Mouse (Mus musculus): ENCODE measurements at regions not wholly inside any gene's neighbourhood (a gene's known extent, or its start where the extent isn't known, plus 50 kb on each side); places are given as distances from the start of the nearest gene placed in this dataset.
A peak's percentile ranks its signal among the peaks of the same experiment; 100 is the strongest.
"Not testable (repeated sequence)": the region's sequence is repeated elsewhere in the genome, so short reads cannot be mapped to it uniquely, and the experiment has no call there.

DNA sequence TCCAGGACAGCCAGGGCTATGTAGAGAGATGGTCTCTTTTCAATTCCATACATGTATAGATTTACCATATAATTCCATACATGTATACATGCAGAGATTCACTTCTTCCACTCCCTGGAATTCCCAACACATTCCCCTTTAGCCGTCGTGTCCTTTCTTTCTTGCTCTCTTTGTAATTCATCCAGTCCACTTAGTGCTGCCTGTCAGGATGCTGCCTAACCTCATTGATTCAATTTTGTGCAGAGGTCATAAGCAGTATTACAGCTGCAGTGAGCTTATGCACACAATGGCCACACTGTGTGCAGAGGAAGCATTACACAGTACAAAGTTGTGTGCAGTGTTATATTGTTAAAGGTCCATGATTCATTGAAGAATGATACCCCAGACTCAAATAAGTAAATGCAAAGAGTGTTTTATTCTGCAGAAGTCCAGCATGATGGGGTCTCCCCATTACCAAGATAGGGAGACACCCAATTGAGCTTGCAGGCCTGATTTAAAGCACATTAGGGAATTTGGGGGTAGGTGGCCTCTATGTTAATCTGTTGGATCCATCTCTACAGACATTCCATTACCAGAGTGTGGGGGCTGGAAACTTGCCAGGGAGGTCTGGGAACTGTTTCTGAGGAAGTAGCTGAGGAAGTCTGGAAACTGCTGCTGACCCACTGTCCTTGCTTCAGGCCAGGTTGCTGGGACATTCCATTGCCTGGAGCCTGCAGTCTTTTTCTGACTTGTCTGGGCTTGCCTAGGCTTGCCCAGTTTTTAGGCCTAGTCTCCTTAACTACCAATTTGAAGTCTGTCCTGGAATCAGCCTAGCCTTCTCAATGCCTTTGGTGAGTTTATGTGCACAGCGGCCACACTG is 72.8 kb downstream of the Fam161a start:
- peak; percentile 8 for DNase-seq (ENCODE audit: low spot score)

DNA sequence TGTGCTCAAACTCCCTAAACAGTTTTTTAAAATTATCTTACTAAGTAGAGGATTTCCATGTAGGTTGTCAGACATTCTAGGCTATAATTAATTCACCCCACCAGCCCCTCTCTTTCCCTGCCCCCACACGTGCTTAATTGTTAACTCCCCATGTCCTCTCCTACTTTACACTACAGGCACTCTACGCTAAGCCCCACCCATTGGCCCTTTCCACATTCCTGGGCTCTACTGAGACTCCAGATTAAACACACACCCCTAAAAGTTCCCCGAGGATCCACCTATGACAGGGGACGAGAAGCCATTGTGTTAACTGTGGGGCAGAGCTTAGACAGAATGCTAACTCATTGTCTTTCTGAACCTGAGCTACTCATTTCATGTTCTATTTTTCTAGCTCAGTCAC is 74.3 kb downstream of the Fam161a start:
- DNase-seq (ENCODE audit: low spot score), result no peak

DNA sequence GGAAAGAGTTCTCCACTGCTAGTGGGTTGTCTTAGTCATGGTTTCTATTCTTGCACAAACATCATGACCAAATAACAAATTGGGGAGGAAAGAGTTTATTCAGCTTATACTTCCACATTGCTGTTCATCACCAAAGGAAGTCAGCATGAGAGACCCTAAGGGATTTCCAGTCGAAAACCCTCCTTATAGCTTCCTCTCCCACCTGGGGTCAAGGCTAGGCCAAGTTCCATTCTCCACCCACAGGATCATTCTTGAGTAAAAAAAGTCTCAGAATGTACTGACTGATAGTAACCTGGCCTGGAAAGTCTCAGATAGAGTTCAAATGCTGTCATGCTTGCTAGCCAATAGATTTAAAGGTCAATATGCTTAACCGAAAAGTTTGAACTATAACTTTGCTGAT is 76.5 kb downstream of the Fam161a start:
- DNase-seq (ENCODE audit: low spot score), result not testable (repeated sequence)

DNA sequence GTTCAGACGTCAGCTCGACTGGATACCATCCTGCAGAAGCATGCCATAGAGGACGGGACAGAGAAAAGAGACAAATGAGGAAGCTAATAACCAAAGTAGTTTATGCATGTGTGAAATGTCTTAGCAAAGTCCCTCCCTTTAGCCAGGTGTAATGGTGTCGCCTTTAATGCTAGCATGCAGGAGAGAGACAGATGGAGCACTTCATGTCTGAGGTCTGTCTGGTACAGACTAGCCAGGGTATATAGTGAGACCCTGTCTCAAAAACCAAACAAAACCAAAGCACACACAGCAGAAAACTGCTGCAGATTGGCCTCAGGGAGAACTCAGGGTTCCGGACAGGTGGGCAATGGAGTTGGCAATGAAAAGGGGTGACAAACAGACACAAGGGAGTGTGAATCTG is 88.0 kb downstream of the Fam161a start:
- no peak for DNase-seq (ENCODE audit: low spot score)

DNA sequence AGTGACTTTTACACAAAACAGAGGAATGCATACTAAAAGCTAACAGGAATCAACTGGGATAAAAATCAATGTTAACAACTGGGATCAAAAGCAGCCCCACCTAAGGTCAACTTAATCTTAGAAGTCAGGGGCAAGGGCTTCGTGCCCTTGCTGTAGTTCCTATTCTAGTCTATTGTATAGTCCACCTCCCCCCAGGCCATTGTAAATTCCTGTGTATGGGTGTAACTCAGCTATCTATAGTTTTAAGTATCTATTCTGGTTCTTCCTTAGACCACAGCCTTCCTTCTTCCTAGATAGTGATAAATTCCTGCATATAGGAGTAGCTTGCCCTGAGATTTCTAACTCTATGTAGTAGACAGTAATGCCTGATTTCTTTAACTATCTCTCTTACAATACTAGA is 88.4 kb downstream of the Fam161a start:
- DNase-seq (ENCODE audit: low spot score), result not testable (repeated sequence)

DNA sequence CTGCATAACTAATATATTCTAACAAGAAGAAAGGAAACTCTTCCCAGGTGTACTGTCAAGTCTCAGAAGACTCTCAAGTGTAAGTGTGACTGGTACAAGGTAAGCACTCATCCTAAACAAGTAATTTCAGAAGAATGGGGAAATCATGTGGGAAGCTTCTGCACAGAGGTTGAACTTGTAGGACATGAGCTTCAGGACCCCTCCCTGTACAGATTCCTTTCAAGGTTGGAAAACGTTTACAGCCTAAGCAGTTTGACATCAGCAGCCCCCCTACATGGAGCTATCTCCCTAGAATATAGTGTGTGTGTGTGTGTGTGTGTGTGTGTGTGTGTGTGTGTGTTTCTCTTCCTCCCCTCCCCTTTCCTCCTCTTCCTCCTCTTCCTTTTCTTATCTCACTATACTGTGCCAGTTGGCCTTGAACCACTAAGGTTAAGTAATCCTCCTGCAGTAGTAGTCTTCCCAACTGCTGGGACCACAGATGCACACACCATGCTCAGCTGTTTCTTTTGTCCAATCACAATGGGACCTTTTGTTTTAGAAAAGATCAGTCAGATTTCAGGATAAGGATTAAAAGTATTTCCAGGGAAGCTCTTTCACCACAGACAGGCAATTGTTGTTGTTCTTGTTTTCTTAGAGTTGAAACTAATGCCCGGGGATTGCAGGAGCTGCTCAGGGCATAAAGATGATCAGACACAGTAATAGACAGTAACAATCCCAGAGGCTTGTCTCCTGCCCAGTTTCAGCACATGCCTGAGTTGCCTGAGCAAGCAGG is 89.3 kb downstream of the Fam161a start:
- no peak for DNase-seq (ENCODE audit: low spot score)

DNA sequence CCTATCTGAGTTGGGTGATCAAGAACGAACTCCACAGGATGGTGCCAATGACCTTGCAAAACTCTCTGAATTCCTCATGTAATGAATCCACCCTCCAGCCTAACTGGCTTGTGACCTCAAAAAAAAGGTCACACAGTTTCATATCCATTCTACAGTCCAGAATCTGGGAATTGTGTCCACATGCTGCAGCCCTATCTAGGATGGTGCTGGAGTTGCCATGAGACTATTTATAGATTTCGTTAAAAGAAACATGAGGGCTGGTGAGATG is 89.8 kb downstream of the Fam161a start:
- DNase-seq (ENCODE audit: low spot score), result peak; percentile 10

DNA sequence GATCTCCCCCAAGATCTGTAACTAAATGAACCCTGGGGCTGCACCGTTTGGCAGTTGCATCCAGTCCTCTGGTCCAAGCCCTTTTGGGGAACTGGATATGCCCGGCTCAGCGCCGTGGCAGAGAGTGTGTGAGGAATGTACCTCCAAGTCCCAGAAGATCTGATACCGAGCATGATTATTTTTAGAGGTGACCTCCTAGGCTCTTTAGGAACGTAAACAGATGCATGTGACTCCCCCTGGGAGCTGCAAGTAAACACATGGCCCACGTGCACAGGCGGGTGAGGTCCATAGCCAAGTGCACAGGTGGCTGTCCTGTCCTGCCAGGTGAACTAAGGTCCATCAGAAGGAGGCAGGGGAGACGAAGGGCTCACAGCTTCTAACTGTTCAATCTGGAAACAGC is 107.3 kb downstream of the Fam161a start:
- DNase-seq (ENCODE audit: low spot score), result no peak

DNA sequence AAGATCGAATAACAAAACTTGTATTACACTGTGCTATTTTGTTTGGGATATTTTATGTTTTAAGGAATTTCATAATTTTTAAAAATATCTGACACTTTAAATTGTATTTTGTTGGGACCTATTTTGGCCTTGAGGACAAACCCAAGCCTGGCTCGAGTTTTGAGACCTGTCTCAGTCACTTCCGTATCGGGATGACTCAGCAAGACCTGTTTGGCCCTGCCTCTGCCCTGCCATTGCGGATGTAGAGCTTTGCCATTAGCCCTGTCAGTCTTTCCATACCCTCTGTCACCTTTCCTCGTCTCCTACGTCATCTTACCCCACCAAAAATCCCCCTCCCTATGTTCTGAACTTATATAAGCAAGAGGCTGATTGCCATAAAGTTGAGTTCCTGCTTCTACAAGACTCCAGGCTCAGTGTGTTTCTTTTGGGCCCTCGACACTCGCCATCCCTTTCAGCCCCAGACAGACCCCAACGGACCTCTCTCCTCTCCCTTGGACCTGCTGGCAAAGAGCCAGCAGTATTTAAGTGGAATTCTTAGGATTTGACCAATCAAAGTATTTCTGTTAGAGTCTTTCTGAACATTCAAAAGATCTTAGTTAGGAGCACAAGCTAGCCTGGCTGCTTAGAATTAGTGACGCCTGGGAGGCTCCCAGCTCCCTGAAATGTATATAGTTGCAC is 113.3 kb downstream of the Fam161a start:
- DNase-seq (ENCODE audit: low spot score), result no peak

DNA sequence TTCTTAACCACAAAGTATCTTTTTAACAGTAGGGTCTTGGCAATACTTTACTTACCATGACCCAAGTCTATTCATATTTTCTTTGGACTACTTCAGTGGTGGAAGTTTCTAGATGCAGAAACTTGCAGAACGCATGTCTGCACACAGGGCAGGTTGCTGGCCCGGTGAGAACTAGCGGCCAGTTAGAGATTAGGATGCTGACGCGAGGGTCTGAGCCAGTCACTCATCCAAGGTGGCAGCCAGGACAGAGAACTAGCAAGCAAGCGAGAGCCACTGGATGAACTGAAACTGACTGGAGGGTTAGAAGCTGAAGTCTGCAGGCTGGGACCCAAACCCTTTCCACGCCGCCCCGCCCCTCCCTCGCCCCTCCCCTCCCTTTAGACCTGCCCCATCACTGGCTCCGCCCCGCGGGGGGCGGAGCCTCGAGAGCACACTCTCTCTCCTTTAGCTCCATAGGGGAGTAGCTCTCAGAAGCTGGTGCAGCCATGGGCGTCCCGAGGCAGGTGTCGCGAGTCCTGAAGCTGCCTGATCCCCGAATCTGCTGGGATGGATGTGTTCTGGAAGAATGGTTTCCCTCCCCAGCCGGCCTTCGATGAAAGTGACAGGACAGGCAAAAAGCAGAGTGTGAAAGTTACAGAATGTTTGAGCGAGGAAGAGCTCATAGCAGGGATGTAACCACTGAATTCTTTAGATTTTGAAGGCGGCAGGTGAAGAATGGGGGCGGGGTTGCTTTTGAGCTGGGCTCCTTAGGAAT is 117.0 kb downstream of the Fam161a start:
- no peak for DNase-seq (ENCODE audit: low spot score)

DNA sequence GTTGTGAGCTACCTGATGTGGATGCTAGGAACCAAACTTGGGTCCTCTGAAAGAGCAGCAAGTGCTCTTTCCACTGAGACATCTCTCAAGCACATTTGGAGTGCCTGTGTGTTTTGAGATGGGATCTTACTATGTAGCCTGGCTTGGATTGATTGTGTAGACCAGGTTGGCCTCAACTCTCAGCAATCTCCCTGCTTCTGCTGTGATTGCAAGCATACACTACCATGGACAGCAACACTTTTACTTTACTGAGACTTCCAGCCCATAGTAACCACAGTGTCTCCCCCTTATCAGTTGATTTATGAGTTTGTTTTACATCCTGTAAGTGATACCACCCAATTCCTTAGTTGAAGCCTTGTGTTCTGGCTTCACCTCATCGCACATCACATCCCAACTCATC is 123.8 kb downstream of the Fam161a start:
- no peak for DNase-seq (ENCODE audit: low spot score)

DNA sequence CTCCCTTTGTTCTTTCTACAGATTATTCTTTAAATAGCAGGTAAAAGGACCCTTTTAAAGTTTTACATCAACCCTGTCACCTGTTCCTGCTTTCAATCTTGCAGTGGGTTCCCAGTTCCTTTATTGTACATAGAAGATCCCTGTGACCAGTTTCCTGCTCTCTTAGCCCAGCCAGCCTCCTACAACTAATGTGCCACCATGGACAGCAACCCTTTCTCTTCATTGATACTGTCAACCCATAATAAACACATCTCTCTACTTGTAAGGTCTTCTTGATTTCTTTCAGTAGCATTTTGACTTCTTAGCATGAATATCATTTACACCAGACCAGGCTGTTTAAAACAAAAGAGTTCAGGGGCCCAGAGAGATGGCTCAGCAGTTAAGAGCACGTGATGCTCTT is 124.2 kb upstream of the Xpo1 start:
- DNase-seq (ENCODE audit: low spot score), result no peak

DNA sequence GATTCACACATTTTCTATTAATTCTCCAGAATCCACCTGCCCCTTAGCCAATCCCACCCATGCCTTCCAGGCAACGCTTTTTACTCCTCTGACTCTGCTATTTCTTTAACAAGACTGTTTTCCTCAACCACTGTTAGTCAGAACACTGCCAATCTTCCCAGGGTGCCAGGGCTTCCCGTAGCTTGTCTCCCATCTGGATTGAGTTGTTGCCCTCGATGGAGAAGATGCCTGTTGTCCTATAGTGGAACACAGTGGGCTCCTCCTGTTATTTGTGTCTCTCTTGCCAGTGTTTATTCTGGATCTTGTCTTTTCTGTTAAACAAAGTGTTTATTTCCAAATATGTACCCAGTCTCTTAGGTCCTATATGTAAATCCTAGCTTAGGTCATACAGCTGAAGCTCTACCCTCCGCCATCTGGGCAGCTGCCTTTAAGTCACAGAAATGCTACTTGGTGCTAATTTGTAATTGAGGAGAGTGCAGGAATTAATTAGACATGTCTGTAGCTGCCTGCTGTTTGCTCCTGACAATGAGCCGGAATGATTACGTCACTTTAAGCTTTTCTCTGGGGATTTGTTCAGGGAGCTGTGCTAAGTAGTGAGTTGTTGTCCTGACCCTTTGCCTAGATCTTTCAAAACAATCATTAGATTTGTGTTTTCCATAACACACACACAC is 115.3 kb upstream of the Xpo1 start:
- DNase-seq (ENCODE audit: low spot score), result peak; percentile 95

DNA sequence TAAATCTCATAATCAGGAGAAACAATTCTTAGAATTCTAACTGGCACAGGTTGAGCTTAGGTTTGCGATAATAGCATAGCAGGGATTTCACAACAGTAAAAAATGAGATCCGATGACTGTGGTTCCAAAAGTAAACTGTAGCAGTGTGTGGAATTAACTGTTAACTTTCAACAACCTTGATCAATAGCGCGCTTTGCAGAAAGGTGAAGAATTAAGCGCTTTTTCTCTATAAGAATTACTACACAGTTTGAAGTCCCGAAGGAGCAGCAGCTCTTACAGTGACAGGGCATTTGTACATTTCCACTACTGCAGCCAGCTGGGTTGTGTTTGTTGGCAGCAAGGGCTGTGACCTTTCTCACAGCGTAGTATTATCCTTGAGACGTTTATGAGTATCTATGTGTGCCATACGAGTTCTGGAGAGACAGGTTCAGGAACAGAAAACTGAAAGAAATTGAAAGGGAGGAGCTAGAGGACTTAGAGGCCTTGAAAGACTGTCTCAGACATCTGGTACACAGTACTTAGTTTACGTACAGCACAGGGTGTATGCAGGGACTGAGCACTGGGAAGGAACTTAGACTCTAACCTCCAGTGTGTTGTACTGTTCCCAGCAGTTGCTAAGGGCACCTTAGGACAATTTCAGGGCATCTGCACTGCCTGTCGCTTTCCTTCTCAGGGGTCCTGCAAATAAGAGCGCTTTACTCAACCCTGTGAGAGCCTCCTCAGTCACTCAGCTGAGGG is 114.6 kb upstream of the Xpo1 start:
- peak; percentile 91 for DNase-seq (ENCODE audit: low spot score)

DNA sequence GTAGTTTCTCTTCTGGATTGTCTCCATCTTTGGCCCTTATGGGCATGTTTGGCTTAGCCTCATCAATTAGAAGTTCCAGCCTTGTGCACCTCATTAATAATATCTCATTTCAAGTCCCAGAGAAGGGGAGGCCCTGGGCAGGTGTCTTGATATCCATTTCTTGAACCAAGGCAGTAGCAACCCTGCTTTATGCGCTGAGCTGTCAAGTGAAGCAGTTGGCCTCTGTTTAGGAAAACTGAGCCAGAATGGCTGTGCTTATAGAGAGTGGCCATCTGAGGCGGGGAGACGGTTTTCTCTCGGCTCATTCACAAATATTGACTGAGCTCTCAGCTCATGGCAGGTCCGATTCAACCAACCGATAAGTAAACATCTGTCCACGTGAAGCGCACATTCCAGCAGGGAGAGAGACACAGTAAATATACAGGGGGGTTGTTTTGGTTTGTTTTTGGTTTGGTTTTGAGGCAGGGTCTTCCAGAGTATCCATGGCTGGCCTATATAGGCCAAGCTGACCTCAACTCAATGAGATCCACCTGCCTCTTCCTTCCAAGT is 107.7 kb upstream of the Xpo1 start:
- no peak for DNase-seq (ENCODE audit: low spot score)

DNA sequence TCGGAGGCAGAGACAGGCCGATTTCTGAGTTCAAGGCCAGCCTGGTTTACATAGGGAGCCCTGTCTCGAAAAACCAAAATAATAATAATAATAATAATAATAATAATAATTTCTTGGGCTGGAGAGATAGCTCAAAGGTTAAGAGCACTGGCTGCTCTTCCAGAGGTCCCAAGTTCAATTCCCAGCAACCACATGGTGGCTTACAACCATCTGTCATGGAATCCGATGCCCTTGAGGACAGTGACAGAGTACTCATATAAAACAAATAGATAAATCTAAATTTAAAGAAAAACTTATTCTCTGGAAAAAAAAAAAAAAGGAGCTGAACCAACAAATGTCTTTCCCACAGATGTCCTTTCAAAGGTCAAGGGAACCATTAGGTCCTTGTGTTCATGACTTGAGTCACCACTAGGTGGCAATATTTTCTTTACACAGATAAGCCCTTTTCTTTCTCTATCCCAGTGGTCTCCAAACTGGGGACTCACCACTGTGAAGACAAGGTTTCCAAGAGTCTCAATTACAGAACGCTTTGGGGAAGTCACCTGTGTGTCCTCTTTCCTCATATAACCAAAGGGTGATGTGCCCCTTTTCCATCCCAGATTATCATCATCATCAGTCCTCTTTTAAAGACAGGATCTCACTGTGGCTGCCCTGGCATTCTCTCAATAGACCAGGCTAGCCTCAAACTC is 106.1 kb upstream of the Xpo1 start:
- DNase-seq (ENCODE audit: low spot score), result peak; percentile 72

DNA sequence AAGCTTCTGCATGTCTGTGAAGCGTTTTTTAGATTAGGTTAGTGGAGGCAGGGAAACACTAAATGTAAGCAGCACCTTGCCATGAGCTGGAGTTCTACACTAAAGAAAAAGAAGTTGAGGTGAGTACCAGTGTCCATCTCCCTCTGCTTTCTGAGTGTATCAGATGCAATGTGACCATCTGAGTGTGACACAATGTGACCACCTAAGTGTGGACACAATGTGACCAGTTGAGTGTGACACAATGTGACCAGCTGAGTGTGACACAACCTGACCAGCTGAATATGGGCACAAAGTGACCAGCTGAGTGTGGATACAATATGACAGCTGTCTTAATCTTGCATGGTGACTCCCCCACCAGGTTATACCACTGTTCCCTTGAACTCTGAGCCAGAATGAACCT is 101.0 kb upstream of the Xpo1 start:
- no peak for DNase-seq (ENCODE audit: low spot score)

DNA sequence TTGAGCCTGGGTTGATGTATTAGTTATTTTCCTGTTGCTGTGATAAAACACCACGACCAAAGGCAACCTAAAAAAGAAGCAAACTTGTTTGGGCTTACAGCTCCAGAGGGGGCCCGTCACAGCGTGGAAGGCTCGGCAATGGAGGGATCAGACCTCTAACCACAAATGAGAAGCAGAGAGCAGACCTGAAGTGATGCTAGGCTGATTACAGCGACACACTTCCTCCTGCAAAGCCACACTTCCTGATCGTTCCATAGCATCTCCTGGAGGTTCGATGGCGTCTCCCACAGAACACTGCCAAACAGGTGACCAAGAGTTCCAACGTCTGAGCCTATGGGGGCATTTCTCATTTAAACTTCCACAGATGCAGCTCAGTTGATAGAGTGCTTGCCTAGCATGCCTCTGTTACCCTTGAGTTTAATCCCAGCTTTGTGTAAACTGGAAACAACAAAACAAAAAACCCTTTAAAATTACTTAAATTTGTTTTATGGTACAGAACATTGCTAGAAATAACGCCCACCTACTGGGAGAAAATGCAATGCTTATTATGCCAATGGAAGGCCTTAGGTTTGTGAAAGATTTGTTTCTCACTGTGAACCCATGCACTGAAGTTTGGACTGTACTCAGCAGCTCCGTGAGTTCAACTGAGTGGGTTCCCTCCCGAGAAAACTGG is 87.2 kb upstream of the Xpo1 start:
- DNase-seq (ENCODE audit: low spot score), result no peak

DNA sequence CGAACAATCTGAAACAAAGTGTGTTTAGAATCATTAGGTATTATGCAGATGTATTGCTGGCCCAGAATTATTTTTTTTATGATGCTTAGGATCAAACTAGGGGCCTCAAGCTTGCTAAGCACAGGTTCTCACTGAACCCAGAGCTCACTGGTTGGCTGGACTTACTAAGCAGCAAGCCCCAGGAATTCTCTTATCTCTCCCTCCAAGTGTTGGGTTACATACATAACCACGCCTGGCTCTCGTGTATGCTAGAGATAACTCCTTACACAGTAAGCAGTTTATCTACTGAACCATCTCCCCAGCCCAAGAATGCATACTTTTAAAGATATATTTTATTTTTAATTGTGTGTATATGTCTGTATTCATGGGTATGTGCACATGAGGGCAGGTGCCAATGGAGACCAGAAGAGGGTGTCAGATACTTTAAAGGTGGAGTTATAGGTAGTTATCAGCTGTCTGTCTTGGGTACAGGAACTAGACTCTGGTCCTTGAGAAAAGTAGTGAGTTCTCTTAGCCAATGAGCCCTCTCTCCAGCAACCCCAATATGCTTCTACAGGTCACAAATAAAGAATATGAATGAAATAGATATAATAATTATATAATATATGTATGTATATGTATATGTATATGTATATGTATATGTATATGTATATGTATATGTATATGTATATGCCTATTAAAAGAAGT is 86.0 kb upstream of the Xpo1 start:
- DNase-seq (ENCODE audit: low spot score), result no peak

All from adipocyte (in vitro differentiated cells).